Mouse (Mus musculus) CD4-positive helper T cell, adult 2 months (primary cell): ENCODE data around the gene Mindy4.

Experiments
- DNase-seq: peaks from one replicate; pipeline ENCODE4 v3.0.0-alpha.2; 2012; ENCODE audit warnings: low read depth, missing footprints, low spot score

Mindy4 gene

GRCm38 (mm10) chr6:55256500-55257191 is 53.5 kb downstream of the Mindy4 start:
- DNase-seq = peak; percentile 40

GRCm38 (mm10) chr6:55257246-55257645 is 54.1 kb downstream of the Mindy4 start:
- DNase-seq = no peak

- no peak for DNase-seq
Observed at GRCm38 (mm10) chr6:55258428-55259325, 55.5 kb downstream of the Mindy4 start.

- no peak for DNase-seq
Observed at GRCm38 (mm10) chr6:55262161-55262560, 59.0 kb downstream of the Mindy4 start.

DNA sequence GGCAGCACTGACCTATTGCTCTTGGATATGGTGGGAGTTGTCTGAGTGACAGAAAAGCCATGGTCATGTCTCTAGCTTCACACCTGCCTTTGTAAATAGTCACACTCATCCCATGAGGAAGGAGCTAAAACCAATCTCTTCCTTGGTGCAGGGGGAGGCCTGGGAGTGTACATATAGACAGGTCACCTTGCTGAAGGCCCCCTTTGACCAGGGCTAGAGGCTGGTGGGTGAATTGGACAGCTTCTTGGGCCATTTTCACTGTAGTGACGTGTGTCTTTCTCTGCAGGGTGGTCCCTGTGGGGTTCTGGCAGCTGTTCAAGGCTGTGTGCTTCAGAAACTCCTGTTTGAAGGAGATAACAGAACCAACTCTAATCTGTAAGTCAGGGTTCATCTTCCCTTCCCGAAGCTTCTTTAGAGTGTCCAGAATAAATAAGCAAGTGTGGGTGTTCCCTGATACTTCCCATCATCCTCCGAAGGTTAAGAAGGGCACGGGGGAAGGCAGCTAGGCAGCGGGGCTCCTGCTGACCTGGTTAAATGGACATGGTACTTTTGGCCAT is 60.4 kb downstream of the Mindy4 start:
- DNase-seq = no peak

DNA sequence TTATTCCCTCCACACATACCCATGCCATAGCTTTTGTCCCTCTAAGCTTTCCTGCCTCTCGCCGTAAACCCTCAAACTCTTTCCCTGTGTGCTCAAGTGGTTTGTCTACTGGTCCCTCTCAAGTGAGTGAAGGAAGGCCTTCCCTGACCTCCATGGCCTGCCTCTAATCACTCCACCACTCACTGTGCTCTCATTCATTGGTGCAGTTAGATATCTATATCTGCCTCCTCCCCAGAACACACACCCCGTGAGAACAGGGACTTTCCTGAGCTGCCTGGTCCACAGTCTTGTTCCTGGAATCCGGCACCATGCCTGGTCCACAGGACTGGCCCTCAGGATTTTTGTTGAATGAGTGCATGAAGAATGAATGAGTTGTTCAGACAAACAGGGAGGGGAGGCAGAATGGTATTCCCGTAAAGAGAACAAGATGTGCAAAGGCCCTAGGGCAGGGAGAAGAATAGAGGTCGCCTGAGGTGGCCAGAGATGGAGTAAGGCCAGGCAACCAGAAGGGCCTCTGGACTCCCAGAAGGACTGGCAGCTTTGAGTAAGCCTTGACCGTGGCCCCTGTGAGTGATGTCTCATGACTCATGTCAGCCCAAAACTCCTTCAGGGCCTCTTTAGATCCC is 61.7 kb downstream of the Mindy4 start:
- DNase-seq = no peak

GRCm38 (mm10) chr6:55272952-55273351 is 69.8 kb downstream of the Mindy4 start:
- DNase-seq = no peak

- no peak for DNase-seq
Observed at GRCm38 (mm10) chr6:55273463-55273862, 70.3 kb downstream of the Mindy4 start.

GRCm38 (mm10) chr6:55275000-55275399 is 71.8 kb downstream of the Mindy4 start:
- DNase-seq = no peak

- no peak for DNase-seq
Observed at GRCm38 (mm10) chr6:55275786-55276185, 72.6 kb downstream of the Mindy4 start.

- no peak for DNase-seq
Observed at GRCm38 (mm10) chr6:55276692-55277282, 73.6 kb downstream of the Mindy4 start.

DNA sequence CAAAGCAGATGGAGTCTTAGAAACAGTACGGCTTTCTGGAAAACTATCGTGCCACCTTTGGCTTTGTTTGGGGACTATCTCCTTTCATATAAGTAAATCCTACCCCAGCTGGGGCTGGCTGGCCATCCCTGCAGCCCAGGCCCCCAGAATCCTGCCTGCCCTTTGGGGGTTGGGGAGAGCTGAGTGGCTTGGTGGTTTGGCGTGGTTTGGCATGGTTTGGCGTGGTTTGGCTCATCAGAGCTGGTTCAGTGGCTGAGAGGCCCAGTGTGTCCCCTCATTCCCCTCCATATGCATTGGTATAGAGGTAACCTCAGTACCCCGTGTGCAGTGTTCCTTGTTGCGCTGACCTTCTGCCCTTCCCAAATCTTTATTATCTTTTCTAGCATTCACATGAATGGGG is 74.9 kb downstream of the Mindy4 start:
- no peak for DNase-seq

DNA sequence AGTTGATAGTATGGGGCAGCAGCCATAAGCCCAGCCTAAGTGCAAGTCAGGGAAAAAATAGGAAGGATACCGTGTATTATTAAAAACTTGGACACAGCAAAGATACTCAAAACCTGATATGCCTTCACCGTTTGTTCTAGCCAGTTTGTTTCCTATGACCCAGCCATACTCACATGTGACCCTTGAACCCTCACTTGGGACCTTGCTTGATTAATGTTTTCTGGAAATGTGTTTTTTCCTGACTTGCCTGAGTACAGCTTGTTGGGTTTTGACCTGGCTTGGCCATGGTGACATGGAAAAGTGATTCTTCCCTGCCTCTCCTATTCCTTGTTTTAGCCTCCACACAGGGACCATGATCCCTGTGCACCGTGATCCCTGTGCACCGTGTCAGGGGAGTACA is 75.3 kb downstream of the Mindy4 start:
- no peak for DNase-seq

DNA sequence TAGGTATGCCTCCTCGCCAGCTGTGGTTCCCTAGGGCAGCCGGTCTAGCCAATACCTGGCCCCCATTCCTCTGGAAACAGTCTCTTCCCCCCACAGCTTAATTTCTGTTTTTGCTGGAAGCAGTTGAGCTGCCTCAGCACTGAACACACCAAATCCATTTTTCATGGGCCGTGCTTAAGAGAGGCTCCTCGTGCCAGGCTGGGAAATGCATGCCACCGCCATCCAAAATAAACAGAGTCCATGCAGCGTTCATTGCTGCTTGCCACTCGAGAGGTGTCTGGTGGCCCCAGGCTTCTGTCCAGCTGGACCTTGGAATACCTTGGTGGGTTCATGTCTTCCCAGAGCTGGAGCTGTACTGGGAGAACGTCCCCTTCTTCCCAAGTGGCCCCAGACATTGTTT is 77.8 kb downstream of the Mindy4 start:
- DNase-seq = no peak

DNA sequence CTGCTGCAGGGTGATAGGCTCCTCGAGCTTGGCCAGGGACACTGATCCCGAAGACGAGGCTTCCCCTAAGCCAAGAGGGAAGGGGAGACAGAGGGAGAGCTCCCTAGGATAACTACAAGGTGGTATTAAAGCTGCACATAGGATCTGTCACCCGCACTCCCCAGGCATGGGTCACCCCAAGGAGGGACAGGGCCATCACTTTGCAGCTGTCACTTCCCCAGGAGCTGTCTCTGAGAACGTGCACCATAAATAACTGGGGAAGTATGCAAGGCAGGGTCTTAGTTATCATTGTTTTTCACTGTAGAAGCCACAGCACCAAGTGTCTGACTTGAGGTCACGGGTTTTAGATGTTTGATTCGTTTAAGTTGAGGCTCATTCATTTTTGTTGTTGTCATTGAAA is 78.5 kb downstream of the Mindy4 start:
- DNase-seq = no peak

DNA sequence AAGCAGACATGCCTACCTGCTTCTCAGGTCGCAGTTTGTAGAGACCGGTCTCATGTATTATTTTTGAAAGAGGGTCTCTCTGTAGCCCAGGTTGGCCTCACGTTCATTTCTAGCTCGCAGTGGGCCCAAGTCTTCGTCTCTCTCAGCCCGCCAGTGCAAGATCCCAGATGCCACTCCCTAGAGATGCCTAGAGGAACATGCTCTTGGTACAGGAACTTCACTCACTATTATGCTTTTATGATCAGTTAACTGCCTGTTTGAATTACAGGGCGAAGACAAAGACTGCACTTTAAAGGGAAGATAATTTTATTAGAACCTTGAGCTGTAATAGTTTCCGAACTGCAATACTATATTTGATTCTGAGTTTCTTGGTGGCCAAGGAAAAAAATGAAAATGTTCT is 79.2 kb downstream of the Mindy4 start:
- DNase-seq = no peak

- no peak for DNase-seq
Observed at GRCm38 (mm10) chr6:55285218-55285617, 82.0 kb downstream of the Mindy4 start.

DNA sequence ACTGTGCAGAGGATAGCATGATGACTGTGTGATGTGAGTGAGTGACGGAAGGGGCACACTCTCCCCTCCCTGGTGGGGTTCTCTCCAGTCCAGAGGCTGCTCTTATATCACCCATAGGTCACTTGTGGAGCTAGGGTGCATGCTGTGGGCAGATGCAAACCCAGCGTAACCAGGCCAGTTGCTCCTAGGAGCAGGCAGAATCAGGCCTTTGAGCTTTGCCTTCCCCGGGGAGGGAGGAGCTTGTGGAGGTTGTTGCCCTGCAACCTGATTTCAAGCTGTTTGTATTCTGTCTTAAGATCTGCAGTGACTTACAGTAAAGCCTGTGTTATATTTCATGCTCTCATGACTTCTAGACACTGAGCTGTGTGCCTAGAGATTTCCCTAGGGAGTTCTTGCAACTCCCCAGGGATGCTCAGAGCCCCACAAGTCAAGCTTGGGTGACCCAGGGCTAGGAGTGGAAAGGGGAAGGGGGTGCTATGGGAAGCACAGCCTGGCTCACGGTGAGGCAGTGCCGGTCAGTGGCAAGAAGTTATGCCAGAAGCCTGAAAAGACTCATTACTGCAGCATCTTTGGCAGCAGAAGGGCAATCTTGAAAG is 84.9 kb downstream of the Mindy4 start:
- DNase-seq = no peak

DNA sequence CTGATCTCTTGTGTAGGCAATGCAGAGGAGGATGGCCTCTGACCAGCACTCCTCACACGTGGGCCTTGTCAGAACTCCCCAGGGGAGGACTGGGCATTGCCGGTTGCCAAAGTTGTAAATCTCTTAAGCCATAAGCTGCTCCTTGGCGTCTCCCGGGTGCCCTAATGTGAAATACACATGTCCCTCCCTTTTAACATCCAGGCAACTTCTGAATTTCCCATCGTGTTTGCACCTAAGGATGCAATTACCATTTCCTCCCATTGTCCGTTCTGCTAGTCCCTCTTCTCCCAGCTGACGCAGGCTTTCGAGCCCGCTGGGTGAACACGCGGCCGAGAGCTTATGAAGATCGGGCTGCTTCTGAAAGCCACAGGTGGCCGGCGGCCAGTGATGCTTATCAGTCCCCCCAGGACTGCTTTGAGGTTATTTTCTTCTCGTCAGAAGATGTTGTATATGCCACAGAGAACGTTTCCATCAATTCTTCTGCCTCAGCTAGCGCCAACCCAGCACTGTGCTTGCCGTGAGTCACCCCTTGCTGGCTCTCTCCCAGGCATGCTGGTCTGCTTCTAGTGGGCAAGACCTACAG is 91.5 kb downstream of the Mindy4 start:
- no peak for DNase-seq

GRCm38 (mm10) chr6:55295325-55295724 is 92.1 kb downstream of the Mindy4 start:
- no peak for DNase-seq

GRCm38 (mm10) chr6:55299482-55299881 is 96.3 kb downstream of the Mindy4 start:
- no peak for DNase-seq
